In the genomic region with DNA sequence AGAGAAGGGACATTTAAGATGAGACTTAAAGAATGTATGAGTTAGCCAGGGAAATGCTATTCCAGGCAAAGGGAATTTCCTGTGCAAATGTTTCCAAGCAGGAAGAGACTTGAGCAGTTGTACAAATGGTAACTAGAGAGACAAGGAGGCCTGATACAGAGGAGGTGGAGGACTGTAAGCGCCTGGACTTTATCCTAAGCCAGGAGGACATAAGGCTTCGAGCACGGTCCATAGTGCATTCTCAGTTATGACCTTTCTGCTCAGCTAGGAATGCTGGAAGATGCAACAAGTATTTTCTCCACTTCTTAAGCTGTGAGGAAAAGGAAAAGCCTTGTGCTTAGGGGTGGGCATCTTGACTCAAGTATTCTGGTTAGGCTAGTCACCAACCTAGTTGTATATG, we compare ENCODE assay signal across 14 mouse cellular contexts. TPM values are rescaled to one million over a fixed set of nuclear protein-coding genes. Genes with fewer than 3 reads are reported as not detected.
DNase-seq lines count a peak whose midpoint lies in the region; ATAC-seq and TF ChIP-seq lines count a peak whose summit lies in the region.
"Had no signal": no experiment of that assay in that cellular context is flagged by ENCODE, and none has a peak within 500 bp of the region (broad histone marks: within the 10 kb centered on the region; RNA-seq: fewer than 3 reads in every experiment).

No protein-coding gene starts in this region.

- no peak overlapping the region for H3K9ac ChIP-seq in heart, postnatal 0 days (replicated peaks; ENCODE audit: low read depth, low read length)
- no peak overlapping the region for H3K9ac ChIP-seq in intestine, embryonic 16.5 days (ENCODE audit: low read depth, low read length)
- H3K9ac ChIP-seq in kidney, embryonic 16.5 days (replicated peaks; ENCODE audit: low read length) = no peak overlapping the region
- H3K9ac ChIP-seq in liver, embryonic 15.5 days = no peak overlapping the region
- H3K9ac ChIP-seq in hindbrain, embryonic 14.5 days = no peak overlapping the region
- H3K9ac ChIP-seq: hindbrain, embryonic 12.5 days; limb, embryonic 15.5 days; midbrain, embryonic 15.5 days; neural tube, embryonic 12.5 days had no signal

- 59% methylated on average over 3 of the region's 3 CpGs for WGBS in heart, postnatal 0 days
- WGBS in intestine, embryonic 16.5 days = 71% methylated on average over 3 of the region's 3 CpGs
- 73% methylated on average over 3 of the region's 3 CpGs for WGBS in kidney, embryonic 16.5 days
- 85% methylated on average over 3 of the region's 3 CpGs for WGBS in liver, embryonic 15.5 days (ENCODE audit: insufficient replicate concordance)
- WGBS in hindbrain, embryonic 14.5 days = 92% methylated on average over 3 of the region's 3 CpGs

- H3K4me3 ChIP-seq in heart, postnatal 0 days (ENCODE audit: low read depth, low read length) = no peak overlapping the region
- H3K4me3 ChIP-seq in intestine, embryonic 16.5 days (ENCODE audit: low read length) = no peak overlapping the region
- no peak overlapping the region for H3K4me3 ChIP-seq in kidney, embryonic 16.5 days (ENCODE audit: low read length)
- H3K4me3 ChIP-seq in liver, embryonic 15.5 days (replicated peaks) = peak overlapping the region; percentile 90; the same call in 1 of the 2 replicates
- H3K4me3 ChIP-seq in hindbrain, embryonic 14.5 days (replicated peaks; ENCODE audit: low read length) = no peak overlapping the region
- H3K4me3 ChIP-seq: hindbrain, embryonic 12.5 days; limb, embryonic 15.5 days; midbrain, embryonic 15.5 days; neural tube, embryonic 12.5 days had no signal

- H3K4me1 ChIP-seq in heart, postnatal 0 days (ENCODE audit: control insufficient read depth, insufficient read depth) = peaks cover 31% of the 10 kb centered on the region
- H3K4me1 ChIP-seq in intestine, embryonic 16.5 days (ENCODE audit: control insufficient read depth, insufficient read depth, low read length) = peaks cover 17% of the 10 kb centered on the region
- peaks cover 31% of the 10 kb centered on the region for H3K4me1 ChIP-seq in kidney, embryonic 16.5 days (ENCODE audit: insufficient read depth, low read length)
- peaks cover 59% of the 10 kb centered on the region for H3K4me1 ChIP-seq in liver, embryonic 15.5 days (replicated peaks)
- H3K4me1 ChIP-seq in hindbrain, embryonic 14.5 days (replicated peaks; ENCODE audit: control insufficient read depth, insufficient read depth, low read length) = peaks cover 23% of the 10 kb centered on the region

- no peaks in the 10 kb centered on the region for H3K27me3 ChIP-seq in heart, postnatal 0 days (ENCODE audit: control insufficient read depth, insufficient read depth, low read length)
- H3K27me3 ChIP-seq in intestine, embryonic 16.5 days (replicated peaks; ENCODE audit: control insufficient read depth, insufficient read depth, low read length) = no peaks in the 10 kb centered on the region
- H3K27me3 ChIP-seq in kidney, embryonic 16.5 days (ENCODE audit: insufficient read depth, low read length) = no peaks in the 10 kb centered on the region
- no peaks in the 10 kb centered on the region for H3K27me3 ChIP-seq in liver, embryonic 15.5 days
- no peaks in the 10 kb centered on the region for H3K27me3 ChIP-seq in hindbrain, embryonic 14.5 days (ENCODE audit: control insufficient read depth, insufficient read depth, low read length)
- H3K27me3 ChIP-seq: hindbrain, embryonic 12.5 days; limb, embryonic 15.5 days; midbrain, embryonic 15.5 days; neural tube, embryonic 12.5 days had no signal

- H3K36me3 ChIP-seq in heart, postnatal 0 days (replicated peaks; ENCODE audit: control insufficient read depth, insufficient read depth, low read length) = peaks cover 30% of the 10 kb centered on the region
- H3K36me3 ChIP-seq in intestine, embryonic 16.5 days (ENCODE audit: control insufficient read depth, insufficient read depth, low read length) = peaks cover under 1% of the 10 kb centered on the region; the same call in 1 of the 2 replicates
- H3K36me3 ChIP-seq in kidney, embryonic 16.5 days (ENCODE audit: insufficient read depth, low read length) = peaks cover 9% of the 10 kb centered on the region
- peaks cover 37% of the 10 kb centered on the region for H3K36me3 ChIP-seq in liver, embryonic 15.5 days (replicated peaks)
- H3K36me3 ChIP-seq in hindbrain, embryonic 14.5 days (replicated peaks; ENCODE audit: control insufficient read depth, insufficient read depth) = peaks cover 20% of the 10 kb centered on the region

- TF ChIP-seq CTCF in heart, postnatal 0 days (IDR thresholded peaks at IDR 0.05; ENCODE audit: low read depth) = no peak

- no peak for ATAC-seq in heart, postnatal 0 days (ENCODE audit: insufficient read depth, low read depth)
- peak; percentile 74 for ATAC-seq in intestine, embryonic 16.5 days
- no peak for ATAC-seq in kidney, embryonic 16.5 days (ENCODE audit: low FRiP score, low TSS enrichment)
- no peak for ATAC-seq in liver, embryonic 15.5 days (ENCODE audit: insufficient read depth)
- ATAC-seq in hindbrain, embryonic 14.5 days (ENCODE audit: low FRiP score) = no peak
- ATAC-seq: midbrain, embryonic 15.5 days had no signal

- TF ChIP-seq EP300 in heart, postnatal 0 days (IDR thresholded peaks at IDR 0.05; ENCODE audit: low read depth) = no peak

- peak overlapping the region; percentile 84; the same call in 1 of the 2 replicates for H3K4me2 ChIP-seq in heart, postnatal 0 days (ENCODE audit: low read depth, low read length)
- H3K4me2 ChIP-seq in intestine, embryonic 16.5 days (ENCODE audit: low read depth, low read length) = 0 out of 2 replicates have a peak overlapping the region, but pooled peaks have one; percentile 76
- H3K4me2 ChIP-seq in kidney, embryonic 16.5 days (replicated peaks; ENCODE audit: low read depth, low read length) = no peak overlapping the region
- peak overlapping the region; percentile 80 for H3K4me2 ChIP-seq in liver, embryonic 15.5 days
- no peak overlapping the region for H3K4me2 ChIP-seq in hindbrain, embryonic 14.5 days (replicated peaks)
- H3K4me2 ChIP-seq: hindbrain, embryonic 12.5 days; midbrain, embryonic 15.5 days had no signal

- peak overlapping the region; percentile 26; the same call in 1 of the 2 replicates for H3K27ac ChIP-seq in heart, postnatal 0 days (ENCODE audit: low read depth)
- peak overlapping the region; percentile 73 for H3K27ac ChIP-seq in intestine, embryonic 16.5 days (ENCODE audit: low read length)
- peak overlapping the region; percentile 27; the same call in 1 of the 2 replicates for H3K27ac ChIP-seq in kidney, embryonic 16.5 days (ENCODE audit: low read length)
- 0 out of 2 replicates have a peak overlapping the region, but pooled peaks have one; percentile 46 for H3K27ac ChIP-seq in liver, embryonic 15.5 days (replicated peaks)
- H3K27ac ChIP-seq in hindbrain, embryonic 14.5 days = no peak overlapping the region
- H3K27ac ChIP-seq: hindbrain, embryonic 12.5 days; limb, embryonic 15.5 days; macrophage; midbrain, embryonic 15.5 days; neural tube, embryonic 12.5 days had no signal

- H3K9me3 ChIP-seq in heart, postnatal 0 days (replicated peaks; ENCODE audit: control insufficient read depth, low read length) = no peaks in the 10 kb centered on the region
- no peaks in the 10 kb centered on the region for H3K9me3 ChIP-seq in intestine, embryonic 16.5 days (ENCODE audit: control insufficient read depth, low read length)
- H3K9me3 ChIP-seq in kidney, embryonic 16.5 days (ENCODE audit: low read length) = no peaks in the 10 kb centered on the region
- no peaks in the 10 kb centered on the region for H3K9me3 ChIP-seq in liver, embryonic 15.5 days (replicated peaks)
- no peaks in the 10 kb centered on the region for H3K9me3 ChIP-seq in hindbrain, embryonic 14.5 days (ENCODE audit: control insufficient read depth, low read length)
- H3K9me3 ChIP-seq: hindbrain, embryonic 12.5 days; limb, embryonic 15.5 days; midbrain, embryonic 15.5 days; neural tube, embryonic 12.5 days had no signal

- DNase-seq in heart, postnatal 0 days (ENCODE audit: low spot score) = no peak
- no peak for DNase-seq in heart, adult 18-20 months
- DNase-seq in spleen, postnatal 14 days (ENCODE audit: low spot score in 2 of 2) = no peak
- DNase-seq in hindbrain, embryonic 14.5 days (ENCODE audit: low spot score) = no peak
- DNase-seq: adrenal gland, postnatal 36 days; cerebellum, postnatal 10 days had no signal

RNA-seq across cellular contexts. Expression of a gene that starts 2.7 kb away (rescaled TPM):
- total RNA-seq in heart, postnatal 0 days (2014; rRNA removed; ENCODE audit: low replicate concordance) = 341 and 343 TPM in 2 replicates
- 255 and 269 TPM in 2 replicates for polyA plus RNA-seq in heart, postnatal 0 days (2015; fragmentation: Nextera tagmentation; extraction: Ambion mirVana)
- 100 to 1,000 TPM; 759 to 769 TPM for total RNA-seq in heart, adult 18-20 months (2021)
- 146 and 158 TPM in 2 replicates for polyA plus RNA-seq in intestine, embryonic 16.5 days (2015; fragmentation: Nextera tagmentation; extraction: Ambion mirVana)
- polyA plus RNA-seq in kidney, embryonic 16.5 days (2015; fragmentation: Nextera tagmentation; extraction: Ambion mirVana) = 153 TPM in 2 replicates
- polyA plus RNA-seq in liver, embryonic 15.5 days (2015; fragmentation: Nextera tagmentation; extraction: Ambion mirVana) = 69.4 and 73.5 TPM in 2 replicates
- polyA plus RNA-seq in hindbrain, embryonic 14.5 days (2014; fragmentation: Nextera tagmentation; extraction: Ambion mirVana) = 101 and 114 TPM in 2 replicates

RNA-seq across cellular contexts. Expression of a gene that starts 2.8 kb away (rescaled TPM):
- 0.08 and 2.0 TPM in 2 replicates for total RNA-seq in heart, postnatal 0 days (2014; rRNA removed; ENCODE audit: low replicate concordance)
- polyA plus RNA-seq in heart, postnatal 0 days (2015; fragmentation: Nextera tagmentation; extraction: Ambion mirVana) = 1.8 and 1.9 TPM in 2 replicates
- 1 to 10 TPM; 1.5 to 2.6 TPM for total RNA-seq in heart, adult 18-20 months (2021)
- 1.7 and 2.3 TPM in 2 replicates for polyA plus RNA-seq in intestine, embryonic 16.5 days (2015; fragmentation: Nextera tagmentation; extraction: Ambion mirVana)
- polyA plus RNA-seq in kidney, embryonic 16.5 days (2015; fragmentation: Nextera tagmentation; extraction: Ambion mirVana) = 3.7 and 4.9 TPM in 2 replicates
- polyA plus RNA-seq in liver, embryonic 15.5 days (2015; fragmentation: Nextera tagmentation; extraction: Ambion mirVana) = 2.8 and 3.1 TPM in 2 replicates
- 1.9 TPM in 2 replicates for polyA plus RNA-seq in hindbrain, embryonic 14.5 days (2014; fragmentation: Nextera tagmentation; extraction: Ambion mirVana)

RNA-seq across cellular contexts. Expression of a gene that starts 37.7 kb away (rescaled TPM):
- total RNA-seq in heart, postnatal 0 days (2014; rRNA removed; ENCODE audit: low replicate concordance) = 0.04 and 0.11 TPM in 2 replicates
- polyA plus RNA-seq in heart, postnatal 0 days (2015; fragmentation: Nextera tagmentation; extraction: Ambion mirVana) = 0.95 and 1.1 TPM in 2 replicates
- total RNA-seq in heart, adult 18-20 months (2021) = 1 to 10 TPM; 1.4 to 2.1 TPM
- polyA plus RNA-seq in intestine, embryonic 16.5 days (2015; fragmentation: Nextera tagmentation; extraction: Ambion mirVana) = 2.4 TPM in 2 replicates
- 0.86 and 1.1 TPM in 2 replicates for polyA plus RNA-seq in kidney, embryonic 16.5 days (2015; fragmentation: Nextera tagmentation; extraction: Ambion mirVana)
- polyA plus RNA-seq in liver, embryonic 15.5 days (2015; fragmentation: Nextera tagmentation; extraction: Ambion mirVana) = 0.56 and 0.64 TPM in 2 replicates
- polyA plus RNA-seq in hindbrain, embryonic 14.5 days (2014; fragmentation: Nextera tagmentation; extraction: Ambion mirVana) = 22.9 and 24.1 TPM in 2 replicates
- polyA plus RNA-seq: macrophage had no signal

Comparison
In these comparisons a context has a peak if more than half of its experiments do, and no peak if none do; other contexts are left out.
1. H3K4me2 ChIP-seq: peak in heart, postnatal 0 days (single experiment), intestine, embryonic 16.5 days (single experiment) and liver, embryonic 15.5 days (single experiment); none in kidney, embryonic 16.5 days (single experiment) and hindbrain, embryonic 14.5 days (single experiment).